Mouse (Mus musculus) cerebellum, adult 9-10 months (tissue): ENCODE data around the gene Med12l.
"Not testable (repeated sequence)": the region's sequence is repeated elsewhere in the genome, so short reads cannot be mapped to it uniquely, and the experiment has no call there.

Source experiments
- DNase-seq: peaks from one replicate; pipeline ENCODE4 v3.0.0; 2022

Gene Med12l

GRCm38 (mm10) chr3:59102146-59102545, 96.5 kb downstream of the Med12l start:
- DNase-seq = no peak

- DNase-seq = no peak
Observed at GRCm38 (mm10) chr3:59104462-59104861, 98.8 kb downstream of the Med12l start.

GRCm38 (mm10) chr3:59107439-59107838, 101.8 kb downstream of the Med12l start:
- no peak for DNase-seq

GRCm38 (mm10) chr3:59109834-59110233, 104.2 kb downstream of the Med12l start:
- DNase-seq = not testable (repeated sequence)

GRCm38 (mm10) chr3:59111944-59112343, 106.3 kb downstream of the Med12l start:
- DNase-seq = no peak

- not testable (repeated sequence) for DNase-seq
Observed at GRCm38 (mm10) chr3:59113291-59113690, 107.7 kb downstream of the Med12l start.

- no peak for DNase-seq
Observed at GRCm38 (mm10) chr3:59113973-59114517, 108.4 kb downstream of the Med12l start.

GRCm38 (mm10) chr3:59121067-59121730, 115.6 kb downstream of the Med12l start:
- no peak for DNase-seq

GRCm38 (mm10) chr3:59121780-59122449, 116.3 kb downstream of the Med12l start:
- DNase-seq = no peak

GRCm38 (mm10) chr3:59125022-59125421, 119.4 kb downstream of the Med12l start:
- DNase-seq = no peak

- DNase-seq = no peak
Observed at GRCm38 (mm10) chr3:59125783-59126555, 120.3 kb downstream of the Med12l start.

GRCm38 (mm10) chr3:59128681-59129080, 123.1 kb downstream of the Med12l start:
- no peak for DNase-seq

GRCm38 (mm10) chr3:59129547-59129946, 123.9 kb downstream of the Med12l start:
- DNase-seq = no peak

GRCm38 (mm10) chr3:59130431-59130830, 124.8 kb downstream of the Med12l start:
- DNase-seq = no peak

GRCm38 (mm10) chr3:59131081-59131480, 125.5 kb downstream of the Med12l start:
- no peak for DNase-seq

GRCm38 (mm10) chr3:59131966-59132365, 126.3 kb downstream of the Med12l start:
- no peak for DNase-seq

GRCm38 (mm10) chr3:59133189-59133588, 127.6 kb downstream of the Med12l start:
- no peak for DNase-seq

- DNase-seq = no peak
Observed at GRCm38 (mm10) chr3:59135911-59136653, 130.5 kb downstream of the Med12l start.

GRCm38 (mm10) chr3:59138946-59139468, 133.4 kb downstream of the Med12l start:
- no peak for DNase-seq

GRCm38 (mm10) chr3:59139651-59140051, 134.0 kb downstream of the Med12l start:
- no peak for DNase-seq

GRCm38 (mm10) chr3:59140115-59140514, 134.5 kb downstream of the Med12l start:
- DNase-seq = no peak

GRCm38 (mm10) chr3:59140941-59141340, 135.3 kb downstream of the Med12l start:
- DNase-seq = not testable (repeated sequence)
